Mouse (Mus musculus): ENCODE measurements around the gene Notch2. TPM values are rescaled to one million over a fixed set of nuclear protein-coding genes. Genes with fewer than 3 reads are reported as not detected.

The Notch2 gene
- polyA plus RNA-seq, 1 experiment from 2014 or later: 18.6 TPM

- Histone ChIP-seq H3K36me3 (ENCODE audit: poor library complexity, severe bottlenecking) (no peaks in the 10 kb centered on the region), H3K9me3 (replicated peaks) (no peaks in the 10 kb centered on the region), H3K27ac (peak overlapping the region; percentile 19; the same call in 1 of the 2 replicates), H3K4me1 (peaks cover 93% of the 10 kb centered on the region), H3K4me2 (peak overlapping the region; percentile 33), H3K9ac (0 out of 2 replicates have a peak overlapping the region, but pooled peaks have one; percentile 26), H3K27me3 (no peaks in the 10 kb centered on the region), H3K4me3 (no peak overlapping the region)
- ATAC-seq: no peak
- WGBS: 68% methylated on average over 9 of the region's 9 CpGs
Observed at GRCm38 (mm10) chr3:98020431-98021229, 7.3 kb downstream of the Notch2 start.

DNA sequence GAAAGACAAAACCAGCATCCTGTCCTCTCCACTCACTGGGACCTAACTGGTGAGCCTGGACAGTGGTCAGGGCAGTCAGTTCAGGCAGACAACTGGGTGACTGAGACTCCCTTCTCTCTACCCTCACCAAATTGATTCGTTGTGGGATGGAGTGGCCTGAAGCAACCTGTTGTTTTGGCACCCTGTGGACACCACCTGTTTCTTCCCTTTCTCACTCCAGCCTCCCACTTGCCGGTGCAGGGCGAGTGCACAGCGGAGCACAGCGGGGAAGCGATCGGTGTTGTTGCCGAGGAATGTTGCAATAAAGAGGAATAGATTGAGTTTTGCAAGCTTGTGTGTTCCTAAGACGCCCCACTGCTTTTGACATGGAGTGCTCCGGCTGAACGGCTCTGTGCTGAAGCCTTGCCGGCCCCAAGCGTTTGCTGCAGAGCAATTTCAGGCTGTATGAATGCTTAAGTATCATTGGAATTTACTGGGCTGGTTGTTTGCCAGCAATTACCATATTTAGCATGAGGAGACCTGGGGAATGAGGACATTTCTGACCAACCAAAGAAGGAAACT lies 11.0 kb downstream of the Notch2 start:
- Histone ChIP-seq H3K9me3 (replicated peaks) (no peaks in the 10 kb centered on the region), H3K27me3 (no peaks in the 10 kb centered on the region), H3K4me2 (peak overlapping the region; percentile 55), H3K4me1 (peaks cover 88% of the 10 kb centered on the region), H3K4me3 (peak overlapping the region; percentile 15; the same call in 1 of the 2 replicates), H3K27ac (peak overlapping the region; percentile 84), H3K36me3 (ENCODE audit: poor library complexity, severe bottlenecking) (no peaks in the 10 kb centered on the region), H3K9ac (peak overlapping the region; percentile 38; the same call in 1 of the 2 replicates)
- WGBS: 0% methylated on average over 13 of the region's 13 CpGs
- ATAC-seq: peak; percentile 73

- peak overlapping the region; percentile 84 for H3K27ac ChIP-seq
- H3K27me3 ChIP-seq: no peaks in the 10 kb centered on the region
- H3K4me3 ChIP-seq: no peak overlapping the region
- peaks cover 87% of the 10 kb centered on the region for H3K4me1 ChIP-seq
- H3K9ac ChIP-seq: no peak overlapping the region
- H3K4me2 ChIP-seq: peak overlapping the region; percentile 55
- no peak for ATAC-seq
- no peaks in the 10 kb centered on the region for H3K9me3 ChIP-seq (replicated peaks)
- H3K36me3 ChIP-seq (ENCODE audit: poor library complexity, severe bottlenecking): no peaks in the 10 kb centered on the region
- WGBS: 22% methylated on average over 14 of the region's 14 CpGs
Observed at GRCm38 (mm10) chr3:98025521-98025920, 12.2 kb downstream of the Notch2 start.

DNA sequence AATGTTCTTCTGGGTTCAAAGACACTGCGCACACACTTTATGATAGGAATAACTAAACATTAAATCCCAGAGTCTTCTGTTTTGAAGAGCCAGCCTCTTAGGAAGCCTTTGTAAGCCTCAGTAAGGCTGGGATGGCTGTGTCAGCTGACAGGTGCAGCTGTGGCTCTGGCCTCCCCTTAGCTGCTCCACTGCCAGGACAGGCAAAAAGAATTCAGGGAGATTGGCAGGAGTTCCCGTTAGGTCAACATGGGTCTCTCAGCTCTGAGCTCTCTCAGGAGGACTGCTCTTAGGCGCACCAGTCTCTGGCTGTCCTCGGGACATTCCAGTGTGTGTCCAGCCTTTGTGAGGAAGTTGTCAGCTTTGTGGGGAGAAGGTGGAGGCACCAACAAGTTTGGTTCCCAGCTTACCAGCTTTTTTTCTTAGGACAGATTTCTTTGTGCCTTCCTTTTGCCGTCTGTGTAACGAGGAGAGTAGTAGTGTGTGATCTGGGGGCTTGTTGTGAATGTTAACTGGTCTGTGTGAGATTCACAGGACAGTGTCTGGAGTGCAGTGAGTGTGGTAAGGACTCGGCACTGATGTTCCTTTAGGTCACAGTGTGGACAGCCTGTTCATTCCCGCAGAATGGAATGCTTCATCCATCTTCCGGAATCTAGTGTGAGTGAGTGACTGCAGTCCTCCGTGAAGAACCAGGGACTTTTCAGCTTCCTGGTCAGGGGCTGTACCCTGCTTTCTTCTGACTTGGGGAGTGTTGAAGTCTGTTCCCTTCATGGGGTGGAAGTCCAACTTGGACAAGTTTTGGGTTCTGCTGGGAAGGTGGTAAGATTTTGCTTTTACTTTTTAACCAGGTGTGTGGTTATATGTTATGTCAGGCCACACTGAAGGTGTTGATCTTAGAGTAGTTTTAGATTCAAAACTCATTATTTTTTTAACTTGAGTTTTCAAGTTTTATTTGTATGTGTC lies 12.9 kb downstream of the Notch2 start:
- peak overlapping the region; percentile 84 for H3K27ac ChIP-seq

DNA sequence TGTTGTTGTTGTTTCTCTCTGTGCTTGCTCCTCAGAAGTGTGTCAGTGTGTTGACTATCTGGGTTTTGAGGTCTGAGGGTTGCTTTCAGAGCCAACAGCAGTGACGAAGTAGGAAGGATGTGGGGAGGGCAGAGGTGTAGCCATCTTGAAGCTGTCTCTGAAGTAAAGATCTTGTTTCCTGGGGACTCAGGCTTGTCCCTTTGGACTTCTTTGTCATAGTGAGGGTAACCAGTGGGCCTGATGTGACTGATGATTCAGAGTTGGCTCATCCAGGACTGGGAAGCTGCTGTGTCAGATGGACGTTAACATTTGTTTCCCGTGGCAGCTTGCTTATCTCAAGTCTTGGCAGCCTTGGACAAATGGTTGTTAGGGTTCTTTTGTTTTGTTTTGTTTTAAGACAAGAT lies 14.0 kb downstream of the Notch2 start:
- H3K4me1 ChIP-seq: peaks cover 91% of the 10 kb centered on the region

More for the DNA sequence above, 12.9 kb downstream of the Notch2 start:
- no peaks in the 10 kb centered on the region for H3K27me3 ChIP-seq
- H3K36me3 ChIP-seq (ENCODE audit: poor library complexity, severe bottlenecking): no peaks in the 10 kb centered on the region
- WGBS: 26% methylated on average over 10 of the region's 10 CpGs
- H3K4me3 ChIP-seq: no peak overlapping the region
- H3K9me3 ChIP-seq (replicated peaks): no peaks in the 10 kb centered on the region
- peak; percentile 52; the same call in 1 of the 2 replicates for ATAC-seq
- H3K4me1 ChIP-seq: peaks cover 87% of the 10 kb centered on the region
- H3K4me2 ChIP-seq: peak overlapping the region; percentile 55
- 0 out of 2 replicates have a peak overlapping the region, but pooled peaks have one; percentile 26 for H3K9ac ChIP-seq

DNA sequence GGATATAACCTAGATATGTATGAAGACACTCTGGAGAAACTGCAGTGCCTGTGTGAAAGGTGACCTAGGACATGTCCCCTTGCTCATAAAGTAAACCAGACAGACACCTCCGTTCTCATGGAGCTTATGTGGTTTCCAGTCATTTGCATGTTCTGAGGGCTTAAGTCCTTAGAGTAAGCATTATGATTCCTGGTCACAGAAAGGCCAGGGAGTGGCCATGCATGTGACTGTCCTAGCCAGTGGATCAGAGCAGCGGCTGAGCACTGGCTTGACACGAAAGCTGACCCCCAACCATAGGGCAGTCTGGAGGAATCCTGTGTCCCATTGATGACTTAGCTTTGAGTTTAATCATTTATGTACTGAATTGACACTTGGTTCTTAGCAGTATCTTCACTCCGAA lies 14.7 kb downstream of the Notch2 start:
- Histone ChIP-seq H3K9ac (no peak overlapping the region), H3K36me3 (ENCODE audit: poor library complexity, severe bottlenecking) (no peaks in the 10 kb centered on the region), H3K27ac (no peak overlapping the region), H3K9me3 (replicated peaks) (no peaks in the 10 kb centered on the region), H3K4me2 (no peak overlapping the region), H3K27me3 (no peaks in the 10 kb centered on the region), H3K4me1 (peaks cover 92% of the 10 kb centered on the region), H3K4me3 (no peak overlapping the region)
- no peak for ATAC-seq
- WGBS: 55% methylated on average over 4 of the region's 4 CpGs

More for the DNA sequence above, 14.0 kb downstream of the Notch2 start:
- WGBS: 59% methylated on average over 3 of the region's 3 CpGs
- Histone ChIP-seq H3K9ac (no peak overlapping the region), H3K36me3 (ENCODE audit: poor library complexity, severe bottlenecking) (no peaks in the 10 kb centered on the region), H3K4me3 (no peak overlapping the region), H3K9me3 (replicated peaks) (no peaks in the 10 kb centered on the region), H3K27me3 (no peaks in the 10 kb centered on the region), H3K27ac (no peak overlapping the region), H3K4me2 (no peak overlapping the region)
- no peak for ATAC-seq

DNA sequence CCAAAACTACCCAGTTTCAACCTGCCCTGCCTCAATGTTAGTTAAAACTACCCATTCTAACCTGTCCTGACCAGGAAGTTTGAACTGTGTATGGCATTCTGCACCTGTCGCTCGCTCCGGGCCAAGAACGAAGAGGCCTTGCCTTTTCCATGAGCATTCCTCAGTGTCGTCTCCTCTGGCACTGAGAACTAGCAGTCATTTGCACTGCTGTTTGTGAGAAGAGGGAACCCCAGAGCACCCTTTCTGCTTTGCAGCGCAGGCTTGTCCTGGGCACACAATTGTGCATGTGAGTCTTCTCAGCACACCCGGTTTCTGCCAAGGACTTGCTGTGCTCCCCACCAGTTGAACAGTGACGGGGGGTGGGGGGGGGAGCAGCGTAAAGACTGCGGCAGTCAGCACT lies 15.6 kb downstream of the Notch2 start:
- H3K27ac ChIP-seq: peak overlapping the region; percentile 35

GRCm38 (mm10) chr3:98031104-98031503 lies 17.8 kb downstream of the Notch2 start:
- no peaks in the 10 kb centered on the region for H3K9me3 ChIP-seq (replicated peaks)
- H3K4me1 ChIP-seq: peaks cover 92% of the 10 kb centered on the region
- WGBS: 86% methylated on average over 7 of the region's 7 CpGs
- no peak overlapping the region for H3K9ac ChIP-seq
- H3K4me2 ChIP-seq: no peak overlapping the region
- H3K27ac ChIP-seq: no peak overlapping the region
- no peak for ATAC-seq
- H3K36me3 ChIP-seq (ENCODE audit: poor library complexity, severe bottlenecking): no peaks in the 10 kb centered on the region
- H3K27me3 ChIP-seq: no peaks in the 10 kb centered on the region
- H3K4me3 ChIP-seq: no peak overlapping the region

More for the DNA sequence above, 15.6 kb downstream of the Notch2 start:
- no peak for ATAC-seq
- H3K9me3 ChIP-seq (replicated peaks): no peaks in the 10 kb centered on the region
- H3K27me3 ChIP-seq: no peaks in the 10 kb centered on the region
- WGBS: 60% methylated on average over 10 of the region's 10 CpGs
- no peak overlapping the region for H3K4me3 ChIP-seq
- H3K9ac ChIP-seq: 0 out of 2 replicates have a peak overlapping the region, but pooled peaks have one; percentile 30
- H3K4me1 ChIP-seq: peaks cover 92% of the 10 kb centered on the region
- no peak overlapping the region for H3K4me2 ChIP-seq
- H3K36me3 ChIP-seq (ENCODE audit: poor library complexity, severe bottlenecking): no peaks in the 10 kb centered on the region

GRCm38 (mm10) chr3:98032191-98032590 lies 18.9 kb downstream of the Notch2 start:
- H3K4me3 ChIP-seq: no peak overlapping the region
- no peaks in the 10 kb centered on the region for H3K36me3 ChIP-seq (ENCODE audit: poor library complexity, severe bottlenecking)
- no peak for ATAC-seq
- H3K9me3 ChIP-seq (replicated peaks): no peaks in the 10 kb centered on the region
- peaks cover 91% of the 10 kb centered on the region for H3K4me1 ChIP-seq
- H3K9ac ChIP-seq: no peak overlapping the region
- H3K4me2 ChIP-seq: no peak overlapping the region
- H3K27me3 ChIP-seq: no peaks in the 10 kb centered on the region
- 56% methylated on average over 3 of the region's 3 CpGs for WGBS
- H3K27ac ChIP-seq: no peak overlapping the region

- Histone ChIP-seq H3K4me1 (peaks cover 93% of the 10 kb centered on the region), H3K27ac (no peak overlapping the region; the same call in 1 of the 2 replicates), H3K36me3 (ENCODE audit: poor library complexity, severe bottlenecking) (no peaks in the 10 kb centered on the region), H3K9me3 (replicated peaks) (no peaks in the 10 kb centered on the region), H3K4me3 (no peak overlapping the region), H3K27me3 (no peaks in the 10 kb centered on the region), H3K9ac (no peak overlapping the region), H3K4me2 (no peak overlapping the region)
- ATAC-seq: no peak
- 37% methylated on average over 5 of the region's 5 CpGs for WGBS
Observed at GRCm38 (mm10) chr3:98032944-98033343, 19.6 kb downstream of the Notch2 start.

- ATAC-seq: peak; percentile 44
- Histone ChIP-seq H3K27ac (peak overlapping the region; percentile 78), H3K4me2 (peak overlapping the region; percentile 39), H3K4me1 (peaks cover 95% of the 10 kb centered on the region), H3K9me3 (replicated peaks) (no peaks in the 10 kb centered on the region), H3K36me3 (ENCODE audit: poor library complexity, severe bottlenecking) (no peaks in the 10 kb centered on the region), H3K9ac (peak overlapping the region; percentile 47; the same call in 1 of the 2 replicates), H3K4me3 (no peak overlapping the region), H3K27me3 (no peaks in the 10 kb centered on the region)
- 24% methylated on average over 15 of the region's 15 CpGs for WGBS
Observed at GRCm38 (mm10) chr3:98034622-98035593, 21.6 kb downstream of the Notch2 start.
